Mouse (Mus musculus): ENCODE measurements at regions not wholly inside any gene's neighbourhood (a gene's known extent, or its start where the extent isn't known, plus 50 kb on each side); places are given as distances from the start of the nearest gene placed in this dataset.
A peak's percentile ranks its signal among the peaks of the same experiment; 100 is the strongest.

DNA sequence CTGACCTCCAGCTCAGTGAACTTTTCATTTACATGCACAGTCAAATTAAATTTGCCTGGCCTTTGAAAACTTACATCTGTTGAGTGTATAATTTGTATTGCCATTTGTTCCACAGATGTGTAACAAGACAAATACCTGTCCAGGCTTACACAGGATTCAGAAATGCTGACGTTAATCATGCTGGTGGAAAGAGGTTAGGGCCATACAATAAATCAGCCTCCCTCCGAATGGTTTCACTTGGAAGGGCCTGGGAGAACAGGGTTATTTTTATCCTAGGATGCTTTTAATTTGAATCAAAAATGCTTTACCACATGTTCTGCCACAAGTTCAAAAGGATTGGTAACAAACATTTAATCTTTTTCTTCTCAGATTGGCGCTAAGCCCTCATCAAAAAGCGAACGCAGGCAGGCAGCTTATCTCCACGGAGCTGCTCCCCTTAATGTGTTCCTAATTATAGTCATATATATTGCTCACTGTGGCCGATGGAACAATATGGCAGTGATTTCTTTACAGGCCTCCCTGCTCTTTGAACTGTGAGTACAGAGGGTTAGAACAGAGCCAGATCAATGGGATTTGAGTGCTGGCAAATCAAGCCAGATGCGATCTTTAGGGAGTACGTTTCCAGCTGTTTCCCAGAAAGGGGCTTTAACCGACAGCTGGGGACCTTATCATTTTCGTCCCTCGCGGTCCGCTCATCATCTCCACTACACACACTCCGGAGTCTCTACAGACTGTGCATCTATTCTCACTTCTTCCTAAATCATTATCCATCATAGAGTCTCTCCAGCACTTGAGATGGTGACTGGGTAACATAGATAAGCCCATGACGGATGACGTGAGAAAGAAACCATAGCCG is 313.9 kb downstream of the Ndfip2 start:
- no peak for DNase-seq (ENCODE audit: low read depth)

DNA sequence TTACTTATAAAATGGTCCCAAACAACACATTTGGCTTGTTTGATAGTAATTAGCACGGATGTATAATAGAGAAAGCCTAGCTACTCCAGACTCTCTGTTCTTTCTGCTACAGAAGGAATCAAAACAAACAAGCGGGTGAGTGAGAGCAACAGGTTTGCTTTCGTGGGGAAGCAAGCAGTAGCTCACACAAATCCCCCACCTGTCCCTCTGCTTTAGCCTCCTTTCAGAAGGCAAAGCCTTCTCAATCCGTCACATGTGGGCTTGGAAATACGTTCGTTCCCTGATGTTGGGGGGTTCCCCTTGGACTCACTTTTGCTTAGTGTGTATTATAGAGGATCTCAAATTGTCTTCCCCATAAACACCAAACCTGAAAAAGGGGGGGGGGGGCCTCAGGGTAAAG is 311.8 kb downstream of the Ndfip2 start:
- no peak for DNase-seq (ENCODE audit: low read depth)

DNA sequence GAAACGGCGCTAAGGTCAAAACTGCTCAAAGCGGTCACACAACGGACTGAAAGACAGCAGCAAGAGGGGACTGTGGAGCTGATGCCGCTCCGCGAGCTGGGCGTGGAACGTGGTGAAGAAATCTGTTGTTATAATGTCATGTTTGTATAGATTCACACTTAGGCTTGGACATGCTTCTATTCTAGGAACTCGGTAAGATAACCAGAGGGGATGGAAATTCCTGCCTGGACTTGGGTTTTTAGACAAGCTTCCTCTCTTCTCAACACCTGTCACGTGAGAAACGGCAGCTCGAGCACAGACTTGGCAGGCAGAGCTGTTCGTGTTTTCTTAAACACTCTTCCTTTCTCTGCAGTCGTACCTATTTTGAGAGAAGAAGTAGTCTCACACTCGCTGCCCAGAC is 307.5 kb downstream of the Ndfip2 start:
- DNase-seq (ENCODE audit: low read depth): no peak

DNA sequence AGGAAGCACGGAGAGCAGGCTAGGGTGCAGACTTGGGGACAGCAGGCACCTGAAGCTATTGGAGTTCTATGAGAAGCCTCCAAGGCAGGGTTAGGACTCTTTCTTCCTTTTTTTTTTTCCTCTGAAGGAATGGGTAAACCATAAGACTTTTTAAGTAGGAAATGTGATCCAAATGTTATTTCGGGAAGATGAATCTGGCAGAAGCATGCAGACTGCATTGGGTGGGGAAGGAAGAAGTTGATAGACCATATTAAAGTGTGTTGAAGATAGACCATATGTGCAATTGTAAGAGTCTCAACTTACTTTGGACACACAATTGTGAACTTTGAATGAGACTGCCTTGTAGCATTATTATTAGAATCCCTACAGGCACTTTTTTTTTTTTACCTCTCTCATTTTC is 304.5 kb downstream of the Ndfip2 start:
- DNase-seq (ENCODE audit: low read depth): no peak

DNA sequence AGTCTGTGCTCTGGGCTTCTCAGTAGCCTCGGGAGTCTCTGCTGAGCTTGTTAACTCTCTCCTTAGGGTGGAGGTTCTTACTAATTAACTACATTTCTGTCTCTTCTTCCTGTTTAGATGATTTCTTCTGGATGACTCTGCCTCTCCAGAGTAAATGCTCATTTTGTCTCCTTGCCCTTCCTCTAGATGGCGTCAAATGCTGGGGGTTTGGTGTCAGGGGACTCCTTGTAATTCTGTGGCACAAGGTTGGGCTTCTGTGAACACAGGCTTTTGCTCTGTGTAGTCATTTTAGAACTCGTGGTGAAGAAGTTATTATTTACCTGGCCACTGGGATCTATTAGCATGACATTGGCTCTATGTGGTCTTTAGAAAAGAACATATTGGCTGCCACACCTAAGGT is 298.4 kb downstream of the Ndfip2 start:
- peak; percentile 7 for DNase-seq (ENCODE audit: low read depth)

DNA sequence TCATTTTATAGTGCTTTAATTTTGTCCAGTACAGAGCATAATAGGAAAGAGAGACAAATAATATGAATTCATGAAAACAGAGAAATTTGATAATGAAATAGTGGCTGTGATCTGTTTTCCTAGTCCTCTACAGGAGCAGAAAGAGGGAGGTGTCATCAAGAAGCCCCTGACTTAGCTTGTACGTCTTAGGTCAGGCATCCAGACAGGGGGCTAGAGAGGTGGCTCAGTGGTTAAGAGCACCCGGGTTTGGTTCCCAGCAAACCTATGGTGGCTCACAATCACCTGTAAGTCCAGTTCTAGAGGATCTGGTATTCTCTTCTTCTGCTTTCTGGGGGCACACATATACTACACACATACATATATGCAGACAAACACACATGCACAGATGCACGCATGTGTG is 285.7 kb downstream of the Ndfip2 start:
- DNase-seq (ENCODE audit: low read depth): no peak

DNA sequence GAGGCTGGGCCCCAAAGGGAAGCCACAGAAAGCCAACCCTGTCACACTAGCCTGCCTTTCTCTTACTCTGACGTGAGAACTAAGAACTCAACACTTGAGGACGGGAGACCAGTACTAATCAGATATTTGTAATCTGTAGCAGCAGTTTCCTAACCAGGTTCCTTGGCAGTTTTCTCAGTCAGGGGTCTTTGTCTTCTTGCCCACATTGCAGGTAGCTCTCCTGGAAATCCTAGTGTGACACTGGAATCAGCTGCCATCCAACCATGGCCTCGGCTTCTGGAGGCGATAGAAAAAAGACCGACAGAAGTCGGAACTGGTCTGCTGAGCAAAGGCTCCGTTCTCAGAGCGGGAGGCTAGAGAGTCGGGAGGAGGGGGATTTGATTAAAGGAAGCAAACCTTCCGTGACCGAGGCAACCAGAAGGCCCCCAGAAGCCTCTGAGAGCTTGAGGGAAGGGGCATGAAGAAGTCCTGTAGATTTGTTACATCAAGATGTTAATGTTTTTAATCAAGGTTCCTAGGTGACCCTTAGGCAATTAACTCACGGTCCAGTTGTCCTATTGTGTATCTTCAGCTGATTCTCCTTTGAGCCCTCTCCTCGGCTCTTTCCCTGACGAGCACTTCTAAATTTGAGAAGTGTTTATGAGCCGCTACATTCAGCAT is 284.2 kb downstream of the Ndfip2 start:
- DNase-seq (ENCODE audit: low read depth): no peak

DNA sequence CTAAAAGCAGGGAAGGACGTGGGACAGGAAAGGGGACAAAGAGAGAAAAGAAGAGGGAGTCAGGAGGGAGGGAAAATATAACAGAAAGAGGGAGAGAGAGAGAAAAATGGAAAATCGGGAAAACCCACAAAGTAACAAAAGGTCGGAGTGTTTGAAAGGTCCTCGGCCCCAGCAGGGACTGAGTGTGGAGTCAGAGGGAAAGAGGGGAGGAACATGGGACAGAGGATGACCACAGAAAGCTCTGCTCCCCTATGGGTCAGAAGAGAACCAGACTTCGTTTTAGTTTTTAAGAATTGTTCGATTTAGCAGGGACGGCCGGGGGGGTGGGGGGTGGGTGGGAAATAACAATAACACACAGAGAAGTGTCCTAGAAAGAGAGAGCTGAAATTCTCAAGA is 283.7 kb downstream of the Ndfip2 start:
- DNase-seq (ENCODE audit: low read depth): no peak

DNA sequence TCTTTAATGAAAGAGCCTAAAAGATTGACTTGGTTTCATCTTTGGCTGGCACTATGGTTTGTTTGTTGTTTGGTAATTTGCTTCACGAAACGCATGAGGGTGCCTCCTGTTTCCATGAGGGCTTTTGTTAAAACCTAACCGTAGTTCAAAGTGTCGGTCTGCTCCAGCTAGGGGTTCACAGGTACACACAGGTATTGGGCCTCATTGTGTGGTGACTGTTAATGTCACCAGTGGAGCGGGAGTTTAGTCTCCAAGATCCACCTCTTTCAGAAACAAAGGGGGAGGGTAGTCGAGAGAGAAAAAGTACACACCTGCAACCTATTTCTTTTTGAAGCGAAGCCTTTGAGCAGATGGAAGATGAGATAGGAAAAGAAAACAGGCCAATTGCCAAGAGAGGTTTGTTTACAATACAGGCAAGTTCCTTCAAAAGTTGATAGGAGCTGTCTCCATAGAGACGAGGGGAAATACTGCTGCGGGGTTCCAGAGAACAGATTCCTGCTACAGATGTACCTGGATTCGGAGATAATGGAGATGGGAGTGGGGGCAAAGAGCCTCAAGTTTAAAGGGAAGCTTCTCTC is 273.9 kb downstream of the Ndfip2 start:
- DNase-seq (ENCODE audit: low read depth): no peak

DNA sequence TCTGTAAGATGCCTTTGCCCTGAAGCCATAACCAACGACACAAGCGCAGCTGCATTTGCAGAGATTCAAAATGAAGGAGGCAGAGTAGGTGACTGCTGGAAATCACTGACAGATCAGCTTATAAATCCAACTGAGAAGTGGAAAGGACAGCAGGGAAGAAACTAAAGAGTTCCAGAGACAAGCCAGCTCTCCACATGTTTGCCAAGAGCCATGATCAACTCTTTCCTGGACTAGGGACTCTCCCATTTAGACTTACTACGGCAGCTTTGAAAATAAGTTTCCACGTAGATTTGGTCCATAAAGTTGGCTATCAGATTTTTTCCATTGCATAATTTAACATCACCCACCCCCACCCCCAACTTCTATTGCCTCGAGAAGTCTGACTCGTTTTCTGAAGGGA is 269.7 kb downstream of the Ndfip2 start:
- no peak for DNase-seq (ENCODE audit: low read depth)

DNA sequence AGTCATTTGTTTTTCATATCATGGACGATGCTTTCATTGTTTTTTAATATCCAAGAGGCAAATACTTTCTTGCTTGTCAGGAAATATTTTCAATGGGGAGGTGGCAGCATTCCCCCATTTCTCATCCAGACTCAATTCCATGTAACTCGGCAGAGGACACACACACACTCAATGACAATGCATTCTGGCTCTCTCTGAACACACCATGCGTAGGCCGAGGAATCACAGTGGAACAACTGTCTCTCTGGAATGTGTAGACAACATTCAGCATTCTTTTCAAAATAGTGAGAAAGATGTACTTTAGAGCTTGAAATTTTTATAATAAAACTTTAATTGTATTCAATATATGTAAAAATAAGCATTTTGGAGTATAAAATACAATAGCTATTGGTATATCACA is 265.5 kb downstream of the Ndfip2 start:
- no peak for DNase-seq (ENCODE audit: low read depth)

DNA sequence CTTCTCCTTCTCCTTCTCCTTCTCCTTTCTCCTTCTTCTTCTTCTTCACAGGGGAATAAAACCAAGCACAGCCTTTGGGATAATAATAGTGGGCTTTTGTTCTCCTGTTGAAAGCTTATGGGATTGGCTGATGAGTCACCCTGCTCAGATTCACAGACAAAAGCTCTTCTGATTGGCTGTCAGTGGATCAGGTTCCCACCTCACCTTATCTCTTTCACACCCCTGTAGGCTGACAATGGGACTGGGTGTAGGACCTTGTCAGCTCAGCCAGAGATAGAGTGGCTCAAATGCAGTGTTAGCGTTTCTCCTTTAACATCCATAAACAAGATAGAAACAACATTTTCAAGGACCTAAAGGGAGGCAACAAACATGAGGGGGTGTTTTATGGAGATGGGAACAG is 263.9 kb downstream of the Ndfip2 start:
- DNase-seq (ENCODE audit: low read depth): no peak

DNA sequence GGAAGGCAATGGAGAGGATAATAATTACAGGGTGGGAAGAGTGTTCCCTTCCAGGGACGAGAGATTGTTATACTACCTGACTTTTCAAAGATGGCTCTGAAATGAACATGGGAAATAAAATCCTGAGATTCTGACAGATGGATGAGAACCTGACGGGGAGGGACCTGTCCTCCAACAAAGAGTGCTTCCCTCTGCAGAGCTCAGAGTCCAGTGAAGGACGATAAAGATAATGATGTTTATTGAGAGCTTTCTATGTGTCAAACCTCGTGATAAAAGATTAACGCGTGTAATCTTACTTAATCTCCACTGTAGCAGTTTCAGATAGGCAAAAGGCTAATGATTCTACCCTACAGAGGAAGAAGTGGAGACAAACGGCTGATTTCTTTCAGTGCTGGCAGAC is 260.3 kb downstream of the Ndfip2 start:
- DNase-seq (ENCODE audit: low read depth): no peak

DNA sequence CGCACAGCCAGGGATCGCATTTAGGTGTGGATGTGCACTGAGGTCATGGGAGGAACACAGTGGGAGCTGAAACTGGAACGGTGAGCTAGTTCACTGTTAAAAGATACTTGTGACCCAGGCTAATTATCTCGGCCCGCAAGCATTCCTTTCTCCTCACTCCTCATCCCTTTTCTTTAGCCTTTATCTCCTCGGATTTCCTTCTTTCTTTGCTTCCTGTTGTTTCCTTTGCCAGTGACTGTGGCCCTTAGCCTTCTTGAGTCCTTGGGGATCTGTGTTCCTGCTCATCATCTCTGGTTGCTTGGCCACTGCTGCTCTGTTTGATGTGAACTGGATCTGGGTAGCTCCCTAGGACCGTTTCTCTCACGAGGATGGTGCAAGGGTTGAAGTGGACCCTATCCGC is 256.0 kb downstream of the Ndfip2 start:
- no peak for DNase-seq (ENCODE audit: low read depth)

DNA sequence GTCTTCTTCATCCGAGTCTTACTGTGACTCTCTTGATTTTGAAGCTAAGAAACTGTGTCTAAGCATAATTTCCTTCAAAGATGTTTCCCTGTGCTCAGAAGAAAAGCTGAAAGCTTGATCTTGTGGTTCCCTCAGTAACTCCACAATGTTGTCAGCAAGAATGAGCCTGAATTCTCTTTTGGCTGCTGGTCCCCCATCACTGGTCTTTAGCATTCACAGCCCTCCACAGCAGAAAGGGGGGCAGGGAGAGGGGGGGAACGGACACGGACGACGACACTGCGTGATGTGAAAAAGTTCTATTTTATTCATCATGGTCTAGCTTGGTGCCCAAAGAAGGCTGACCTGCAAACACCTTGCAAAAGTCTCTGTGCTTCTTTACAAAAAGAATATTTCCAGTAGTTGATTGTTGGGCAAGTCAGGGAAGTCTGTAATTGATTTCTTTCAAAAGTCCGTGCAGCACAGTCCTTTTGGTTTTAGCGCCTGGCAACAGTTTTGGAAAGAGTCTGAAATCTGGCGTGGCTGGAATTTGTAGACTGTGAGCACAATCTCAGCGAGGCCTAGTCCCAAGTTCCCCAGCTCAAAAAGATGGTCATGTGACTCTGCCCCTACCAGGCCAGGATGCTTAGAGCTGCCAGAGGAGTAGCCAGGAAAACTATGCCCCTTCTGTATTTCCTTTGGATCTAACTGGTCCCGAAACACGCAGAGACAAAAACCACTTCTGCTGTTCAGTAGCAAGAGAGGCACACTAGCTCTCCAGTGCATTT is 254.7 kb downstream of the Ndfip2 start:
- DNase-seq (ENCODE audit: low read depth): no peak

DNA sequence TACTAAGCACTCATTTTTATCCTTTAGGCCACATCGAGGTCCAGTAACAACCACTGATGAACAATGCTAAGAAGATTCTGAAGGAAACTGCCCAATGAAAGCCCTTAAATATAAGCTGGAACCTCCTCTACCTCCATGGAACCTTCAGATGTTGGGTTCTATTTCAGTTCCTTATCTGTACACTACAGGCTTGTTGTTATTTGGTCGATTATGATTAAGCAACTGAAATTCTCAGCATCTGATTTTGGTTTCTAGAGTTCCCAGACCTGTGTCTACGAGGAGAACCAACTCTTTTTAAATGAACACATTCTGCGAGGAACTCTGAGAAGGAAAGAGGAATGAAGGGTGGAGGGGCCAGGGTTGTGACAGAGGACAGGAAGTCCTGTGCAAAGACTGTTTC is 253.5 kb downstream of the Ndfip2 start:
- DNase-seq (ENCODE audit: low read depth): no peak

DNA sequence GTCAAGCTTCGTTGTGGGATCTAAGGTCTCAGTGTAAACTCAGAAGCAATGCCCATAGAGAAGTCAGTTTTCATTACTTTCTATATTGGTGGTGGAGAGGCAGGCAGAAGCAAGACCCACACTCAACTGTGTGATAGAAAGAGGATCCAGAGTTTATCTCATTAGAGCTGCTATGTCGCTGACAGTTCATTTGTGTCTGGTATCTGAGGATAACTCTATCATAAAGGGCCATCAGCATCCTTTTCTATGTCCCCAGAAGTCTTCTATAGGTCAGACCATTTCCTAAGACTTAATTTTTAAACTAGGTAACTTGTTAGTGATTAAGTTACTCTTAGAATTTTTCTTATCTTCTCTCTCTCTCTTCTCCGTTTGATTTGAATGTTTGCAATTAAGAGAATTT is 252.8 kb downstream of the Ndfip2 start:
- DNase-seq (ENCODE audit: low read depth): no peak

DNA sequence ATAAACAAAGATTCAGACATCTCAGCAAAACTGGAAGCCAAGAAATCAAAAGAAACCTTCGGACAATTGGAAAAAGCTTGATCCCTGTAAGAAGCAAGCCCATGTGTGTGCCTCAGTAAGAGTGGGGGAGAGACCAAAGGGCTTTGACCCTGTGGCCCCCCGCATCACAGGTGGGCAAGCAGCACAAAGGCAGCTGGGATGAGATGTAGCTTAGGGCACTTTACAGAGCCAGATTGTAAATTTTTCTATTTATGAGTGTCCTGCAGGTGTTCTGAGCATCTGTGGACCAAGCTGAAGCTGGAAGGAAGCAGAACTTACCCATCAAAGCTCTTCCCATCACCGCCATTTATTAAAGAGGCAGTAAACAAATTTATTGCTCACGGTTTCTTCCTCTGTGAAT is 246.9 kb downstream of the Ndfip2 start:
- no peak for DNase-seq (ENCODE audit: low read depth)

DNA sequence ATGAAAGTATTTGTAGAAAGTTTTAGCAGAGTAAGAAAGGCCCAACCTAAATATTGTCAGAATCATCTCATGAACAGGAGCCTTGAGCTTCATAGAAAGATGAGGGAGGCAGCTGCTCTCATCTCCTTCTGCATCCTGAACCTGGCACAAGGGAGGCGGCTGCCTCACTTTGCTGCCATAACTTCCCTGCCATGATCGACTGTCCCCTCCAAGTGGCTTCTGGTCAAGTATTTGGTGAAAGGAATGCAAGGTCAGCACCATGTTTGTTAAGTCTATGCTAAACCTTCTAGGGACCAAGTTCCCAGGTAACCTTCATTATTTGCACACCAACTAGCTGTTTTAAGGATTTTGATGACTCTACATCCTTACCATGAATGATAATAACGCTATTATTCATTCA is 246.0 kb downstream of the Ndfip2 start:
- no peak for DNase-seq (ENCODE audit: low read depth)

DNA sequence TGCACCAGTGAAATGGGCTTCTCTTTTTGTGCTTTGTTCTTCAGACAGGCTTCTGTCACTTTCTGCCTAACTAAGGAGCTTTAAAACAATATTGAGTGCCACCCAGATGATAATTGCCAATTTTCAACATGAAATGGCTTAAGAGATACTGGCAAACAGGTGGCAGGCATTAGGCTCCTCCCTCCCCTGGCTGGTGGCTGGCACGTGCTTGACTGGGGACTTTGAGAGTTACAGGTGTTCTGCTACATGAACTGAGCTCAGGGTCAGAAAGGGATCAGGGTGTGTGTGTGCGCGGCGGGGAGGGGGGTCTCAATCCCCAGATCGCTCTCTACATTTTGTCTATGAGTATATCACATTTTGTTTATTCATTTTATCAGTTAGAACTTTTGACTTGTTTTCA is 245.4 kb downstream of the Ndfip2 start:
- no peak for DNase-seq (ENCODE audit: low read depth)

DNA sequence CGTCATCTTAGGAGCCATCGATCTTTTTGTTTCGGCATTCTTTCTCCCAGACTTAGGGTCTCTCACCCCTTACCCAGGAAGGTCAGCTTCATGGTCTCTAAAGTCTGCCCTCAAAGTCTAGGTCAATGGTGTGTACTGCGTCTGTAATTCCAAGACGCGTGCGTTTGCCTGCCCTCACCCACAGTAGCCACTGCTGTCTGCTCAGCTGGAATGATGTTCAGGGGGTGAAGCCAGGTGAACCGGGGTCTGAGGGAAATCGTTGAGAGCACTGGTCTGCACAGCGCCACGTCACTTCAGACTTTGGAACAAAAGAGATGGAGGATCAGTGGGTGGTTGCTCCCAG is 244.2 kb downstream of the Ndfip2 start:
- DNase-seq (ENCODE audit: low read depth): no peak

DNA sequence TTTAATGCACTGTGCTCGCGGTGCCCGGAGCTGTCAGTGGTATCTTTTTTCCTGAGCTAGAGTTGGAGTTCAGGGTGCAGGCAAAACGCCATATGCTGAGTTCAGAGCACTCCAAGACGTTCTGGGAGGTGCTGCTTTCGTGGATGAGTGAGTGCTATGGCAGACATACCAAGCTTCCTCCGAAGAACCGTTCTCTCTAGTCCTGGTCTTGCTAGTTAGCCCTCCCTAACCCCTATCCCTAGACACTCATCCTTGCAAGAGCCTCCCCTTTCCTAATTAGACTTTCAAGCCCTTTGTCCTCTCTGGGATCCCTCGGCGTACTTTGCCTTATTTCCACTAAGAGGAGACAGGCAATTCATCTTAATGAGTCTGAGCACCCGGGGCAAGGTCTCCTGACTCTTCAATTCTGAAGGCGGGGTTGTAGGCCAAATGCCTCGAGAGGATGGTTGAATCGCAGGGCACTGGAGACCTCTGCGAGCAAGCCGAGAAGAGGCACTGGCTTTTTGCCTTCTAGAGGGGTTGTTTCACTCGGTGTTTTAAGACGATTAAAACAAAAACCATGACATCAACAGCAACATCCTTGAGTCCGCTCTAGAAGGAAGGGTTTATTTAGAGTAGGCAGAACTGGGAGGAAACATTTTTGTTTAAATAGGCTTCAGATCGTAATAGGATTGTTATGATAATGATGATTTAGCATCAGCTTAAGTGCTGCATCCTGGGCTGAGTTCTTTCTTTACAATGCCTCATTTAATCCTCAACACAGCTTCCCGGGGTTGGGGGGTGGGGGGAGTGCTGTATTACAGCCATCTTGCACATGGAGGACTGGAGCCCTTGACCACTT is 243.6 kb downstream of the Ndfip2 start:
- no peak for DNase-seq (ENCODE audit: low read depth)

All from NIH3T3 (cell line).